10 mouse cellular contexts compared by ENCODE assay signal in the genomic region with DNA sequence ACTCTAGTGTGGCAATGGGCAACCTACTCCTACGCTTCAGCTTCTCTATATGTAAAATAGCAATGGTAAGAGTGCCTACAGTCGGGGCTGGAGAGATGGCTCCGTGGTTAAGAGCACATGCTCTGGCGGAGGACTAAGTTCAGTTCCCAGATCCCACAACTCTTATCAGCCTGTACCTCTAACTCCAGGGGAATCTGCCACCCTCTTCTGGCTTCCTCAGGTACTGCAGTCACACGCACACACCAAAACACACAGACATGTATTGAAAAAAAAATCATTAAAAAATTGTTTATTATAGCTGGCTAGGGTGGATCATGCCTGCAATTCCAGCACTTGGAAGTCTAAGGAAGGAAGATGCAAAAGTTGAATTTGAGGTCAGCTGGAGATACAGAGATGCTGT. TPM values are rescaled to one million over a fixed set of nuclear protein-coding genes. Genes with fewer than 3 reads are reported as not detected.
A peak's percentile ranks its signal among the peaks of the same experiment; 100 is the strongest.
DNase-seq lines count a peak whose midpoint lies in the region; ATAC-seq and TF ChIP-seq lines count a peak whose summit lies in the region.
"Had no signal": no experiment of that assay in that cellular context is flagged by ENCODE, and none has a peak within 500 bp of the region (broad histone marks: within the 10 kb centered on the region; RNA-seq: fewer than 3 reads in every experiment).

No protein-coding gene starts in this region.

- H3K9me3 ChIP-seq in liver, embryonic 12.5 days (replicated peaks): no peaks in the 10 kb centered on the region
- H3K9me3 ChIP-seq: megakaryocyte, embryonic 14.5 days; stomach, embryonic 15.5 days had no signal

- no peak overlapping the region for H3K4me2 ChIP-seq in liver, embryonic 12.5 days
- H3K4me2 ChIP-seq: stomach, embryonic 15.5 days had no signal

- H3K9ac ChIP-seq in liver, embryonic 12.5 days: no peak overlapping the region
- H3K9ac ChIP-seq: stomach, embryonic 15.5 days had no signal

- no peak for DNase-seq in cerebellum, adult 2 months
- DNase-seq in cerebellum, adult 9-10 months: no peak
- peak; percentile 30 for DNase-seq in liver
- peak; percentile 81 for DNase-seq in ZHBTc4 (ENCODE audit: low read depth, low spot score)
- no peak for DNase-seq in gastrocnemius, postnatal 10 days
- no peak for DNase-seq in urinary bladder, postnatal 36 days (ENCODE audit: low spot score in 2 of 2)

- TF ChIP-seq POLR2A in cerebellum, adult 2 months (IDR thresholded peaks at IDR 0.05; ENCODE audit: borderline replicate concordance, insufficient read depth, low read length): no peak

- no peaks in the 10 kb centered on the region for H3K27me3 ChIP-seq in cerebellum, adult 2 months (ENCODE audit: control insufficient read depth, insufficient read depth, low read length)
- H3K27me3 ChIP-seq in liver, embryonic 12.5 days (replicated peaks): no peaks in the 10 kb centered on the region
- H3K27me3 ChIP-seq: megakaryocyte, embryonic 14.5 days; stomach, embryonic 15.5 days had no signal

- no peak overlapping the region for H3K27ac ChIP-seq in cerebellum, adult 2 months (ENCODE audit: insufficient read depth, low read length)
- no peak overlapping the region for H3K27ac ChIP-seq in liver, embryonic 12.5 days
- H3K27ac ChIP-seq: stomach, embryonic 15.5 days had no signal

- peaks cover 52% of the 10 kb centered on the region for H3K36me3 ChIP-seq in liver, embryonic 12.5 days

- peak; percentile 26; the same call in 1 of the 2 replicates for TF ChIP-seq CTCF in cerebellum, adult 2 months (IDR thresholded peaks at IDR 0.05; ENCODE audit: borderline replicate concordance, insufficient read depth, low read depth, low read length)

- WGBS in cerebellum, adult 2 months: 91% methylated on average over 5 of the region's 5 CpGs
- WGBS in liver, embryonic 12.5 days (ENCODE audit: insufficient replicate concordance): 69% methylated on average over 5 of the region's 5 CpGs

- no peak overlapping the region for H3K4me3 ChIP-seq in cerebellum, adult 2 months (replicated peaks; ENCODE audit: insufficient read depth, low read depth, low read length)
- no peak overlapping the region for H3K4me3 ChIP-seq in liver, embryonic 12.5 days
- H3K4me3 ChIP-seq: megakaryocyte, embryonic 14.5 days; stomach, embryonic 15.5 days had no signal

- H3K4me1 ChIP-seq in cerebellum, adult 2 months (ENCODE audit: control insufficient read depth, insufficient read depth, low read length): no peaks in the 10 kb centered on the region
- H3K4me1 ChIP-seq in liver, embryonic 12.5 days: no peaks in the 10 kb centered on the region
- H3K4me1 ChIP-seq: megakaryocyte, embryonic 14.5 days; stomach, embryonic 15.5 days had no signal

- no peak for ATAC-seq in liver, embryonic 12.5 days
- ATAC-seq in megakaryocyte progenitor cell, adult 5-6 weeks (replicated peaks; ENCODE audit: poor library complexity): peak; percentile 69

RNA-seq across cellular contexts. Expression of gene Zfp82, which starts 10.2 kb away (rescaled TPM):
- polyA plus RNA-seq in cerebellum, adult 2 months (2012; rRNA removed): 2.7 and 2.9 TPM in 2 replicates
- 1.8 and 2.0 TPM in 2 replicates for polyA plus RNA-seq in liver, embryonic 12.5 days (2016; fragmentation: Nextera tagmentation; extraction: Ambion mirVana)
- total RNA-seq in megakaryocyte progenitor cell, adult 5-6 weeks (2015): 4.4 and 4.9 TPM in 2 replicates
- total RNA-seq in megakaryocyte progenitor cell, adult 5-6 weeks (2017): 3.4 and 4.9 TPM in 2 replicates
- total RNA-seq in gastrocnemius, postnatal 10 days (2021): 1 to 10 TPM in 1 of 2 experiments, under 1 TPM in 1; 0.52 to 1.2 TPM

RNA-seq across cellular contexts. Expression of gene Zfp14, which starts 11.3 kb away (rescaled TPM):
- 14.8 and 18.3 TPM in 2 replicates for polyA plus RNA-seq in cerebellum, adult 2 months (2012; rRNA removed)
- 0.60 and 0.87 TPM in 2 replicates for polyA plus RNA-seq in liver, embryonic 12.5 days (2016; fragmentation: Nextera tagmentation; extraction: Ambion mirVana)
- 1.1 and 1.8 TPM in 2 replicates for total RNA-seq in megakaryocyte progenitor cell, adult 5-6 weeks (2015)
- 1.2 and 2.1 TPM in 2 replicates for total RNA-seq in megakaryocyte progenitor cell, adult 5-6 weeks (2017)
- 1 to 10 TPM; 1.5 to 2.9 TPM for total RNA-seq in gastrocnemius, postnatal 10 days (2021)

RNA-seq across cellular contexts. Expression of gene Gm26920, which starts 27.7 kb away (rescaled TPM):
- polyA plus RNA-seq in cerebellum, adult 2 months (2012; rRNA removed): 0.27 and 0.65 TPM in 2 replicates
- polyA plus RNA-seq in liver, embryonic 12.5 days (2016; fragmentation: Nextera tagmentation; extraction: Ambion mirVana): 0.41 and 0.99 TPM in 2 replicates
- not detected in 2 replicates for total RNA-seq in megakaryocyte progenitor cell, adult 5-6 weeks (2015)
- total RNA-seq in megakaryocyte progenitor cell, adult 5-6 weeks (2017): not detected in 2 replicates
- 1 to 10 TPM in 1 of 2 experiments, under 1 TPM in 1; 0.33 to 1.8 TPM for total RNA-seq in gastrocnemius, postnatal 10 days (2021)

RNA-seq across cellular contexts. Expression of gene Zfp566, which starts 27.8 kb away (rescaled TPM):
- polyA plus RNA-seq in cerebellum, adult 2 months (2012; rRNA removed): 5.5 and 6.1 TPM in 2 replicates
- polyA plus RNA-seq in liver, embryonic 12.5 days (2016; fragmentation: Nextera tagmentation; extraction: Ambion mirVana): 3.0 and 3.3 TPM in 2 replicates
- total RNA-seq in megakaryocyte progenitor cell, adult 5-6 weeks (2015): 9.2 and 11.8 TPM in 2 replicates
- total RNA-seq in megakaryocyte progenitor cell, adult 5-6 weeks (2017): 4.2 and 5.5 TPM in 2 replicates
- total RNA-seq in gastrocnemius, postnatal 10 days (2021): 1 to 10 TPM; 2.0 to 3.2 TPM

RNA-seq across cellular contexts. Expression of gene Zfp260, which starts 32.1 kb away (rescaled TPM):
- polyA plus RNA-seq in cerebellum, adult 2 months (2012; rRNA removed): 46.3 and 46.6 TPM in 2 replicates
- 22.6 and 24.3 TPM in 2 replicates for polyA plus RNA-seq in liver, embryonic 12.5 days (2016; fragmentation: Nextera tagmentation; extraction: Ambion mirVana)
- total RNA-seq in megakaryocyte progenitor cell, adult 5-6 weeks (2015): 33.1 and 34.6 TPM in 2 replicates
- 26.4 and 35.4 TPM in 2 replicates for total RNA-seq in megakaryocyte progenitor cell, adult 5-6 weeks (2017)
- total RNA-seq in gastrocnemius, postnatal 10 days (2021): 10 to 100 TPM; 35.2 to 46.9 TPM

Comparison
In these comparisons a context has a peak if more than half of its experiments do, and no peak if none do; other contexts are left out.
1. DNase-seq: peak in liver (single experiment) and ZHBTc4 (single experiment); none in cerebellum, adult 2 months (0 of 2), cerebellum, adult 9-10 months (single experiment), gastrocnemius, postnatal 10 days (single experiment) and urinary bladder, postnatal 36 days (0 of 2).